Mouse (Mus musculus) heart, embryonic 12.5 days (tissue): Measurements from ENCODE around the gene Elovl6. TPM values are rescaled to one million over a fixed set of nuclear protein-coding genes. Genes with fewer than 3 reads are reported as not detected.

Source experiments
- ATAC-seq: fragments of 200-750 bp; cut with Nextera tagmentation; 2 replicates; pipeline ENCODE4 v1.8.0; 2017; ENCODE audit warnings: moderate TSS enrichment, moderate library complexity; ENCODE audit not compliant: insufficient number of reproducible peaks, low FRiP score
- H3K27ac ChIP-seq: fragments of 300-500 bp; sonication (generic); 2 replicates; pipeline ENCODE4 v1.5.1; 2016; ENCODE audit warnings: mild to moderate bottlenecking, moderate library complexity; ENCODE audit not compliant: poor library complexity, severe bottlenecking
- H3K27me3 ChIP-seq: fragments of 300-500 bp; sonication (generic); replicated peaks from 2 replicates; pipeline ENCODE4 v1.6.1; 2016; ENCODE audit warnings: mild to moderate bottlenecking, moderate library complexity
- H3K36me3 ChIP-seq: fragments of 300-500 bp; sonication (generic); 2 replicates; pipeline ENCODE4 v1.6.1; 2016; ENCODE audit warnings: mild to moderate bottlenecking, moderate library complexity
- H3K4me1 ChIP-seq: fragments of 300-500 bp; sonication (generic); replicated peaks from 2 replicates; pipeline ENCODE4 v1.6.1; 2016; ENCODE audit warnings: mild to moderate bottlenecking
- H3K4me2 ChIP-seq: fragments of 300-500 bp; sonication (generic); 2 replicates; pipeline ENCODE4 v1.6.1; 2016; ENCODE audit warnings: mild to moderate bottlenecking, moderate library complexity
- H3K4me3 ChIP-seq: fragments of 300-500 bp; sonication (generic); 2 replicates; pipeline ENCODE4 v1.5.1; 2016; ENCODE audit warnings: mild to moderate bottlenecking
- H3K9ac ChIP-seq: fragments of 300-500 bp; sonication (generic); 2 replicates; pipeline ENCODE4 v1.6.1; 2016; ENCODE audit warnings: mild to moderate bottlenecking, moderate library complexity
- H3K9me3 ChIP-seq: fragments of 300-500 bp; sonication (generic); replicated peaks from 2 replicates; pipeline ENCODE4 v1.6.1; 2016; ENCODE audit warnings: mild to moderate bottlenecking, moderate library complexity
- WGBS: fragments of 180-500 bp; shearing (Covaris S2); methylation state at CpG from one replicate; pipeline ENCODE4 v1.1.7; 2016; 5-methylcytosine and 5-hydroxymethylcytosine counted together
- polyA plus RNA-seq: library from polyadenylated mRNA; unstranded; fragments of >200 nt; fragmentation: Nextera tagmentation; extraction: Ambion mirVana; gene quantifications from 2 replicates; pipeline ENCODE4 v1.2.1, GENCODE M21; 2016

Gene Elovl6
- polyA plus RNA-seq, 1 experiment from 2014 or later, result 18.5 TPM

- no peak overlapping the region for H3K27ac ChIP-seq
- H3K4me3 ChIP-seq, result no peak overlapping the region
- no peaks in the 10 kb centered on the region for H3K36me3 ChIP-seq
- no peaks in the 10 kb centered on the region for H3K4me1 ChIP-seq
- WGBS, result 70% methylated on average over 10 of the region's 10 CpGs
- no peak overlapping the region for H3K4me2 ChIP-seq
- no peaks in the 10 kb centered on the region for H3K27me3 ChIP-seq
- no peak overlapping the region for H3K9ac ChIP-seq
- H3K9me3 ChIP-seq, result no peaks in the 10 kb centered on the region
- no peak for ATAC-seq
Observed at GRCm38 (mm10) chr3:129523456-129524143, 8.6 kb upstream of the Elovl6 start.

DNA sequence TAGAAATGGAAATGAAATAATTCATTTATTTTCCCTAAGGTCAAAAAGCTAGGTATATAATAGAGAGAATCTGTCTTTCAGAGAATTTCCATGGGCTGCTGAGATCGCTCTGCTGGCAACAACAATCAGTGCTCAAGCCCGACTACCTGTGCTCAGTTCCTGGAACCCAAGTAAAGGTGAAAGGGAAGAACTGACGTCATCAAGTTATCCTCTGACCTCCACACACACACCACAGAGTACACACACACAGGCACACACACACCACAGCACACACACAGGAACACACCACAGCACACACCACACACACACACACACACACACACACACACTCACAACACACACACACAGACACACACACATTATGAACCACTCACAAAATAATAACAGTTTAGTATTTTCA lies 5.1 kb upstream of the Elovl6 start:
- WGBS, result 75% methylated on average over 3 of the region's 3 CpGs
- Histone ChIP-seq H3K9me3 (no peaks in the 10 kb centered on the region), H3K27ac (no peak overlapping the region), H3K27me3 (no peaks in the 10 kb centered on the region), H3K9ac (no peak overlapping the region), H3K4me2 (no peak overlapping the region), H3K36me3 (no peaks in the 10 kb centered on the region), H3K4me3 (no peak overlapping the region), H3K4me1 (peaks cover 5% of the 10 kb centered on the region; the same call in 1 of the 2 replicates)
- no peak for ATAC-seq

DNA sequence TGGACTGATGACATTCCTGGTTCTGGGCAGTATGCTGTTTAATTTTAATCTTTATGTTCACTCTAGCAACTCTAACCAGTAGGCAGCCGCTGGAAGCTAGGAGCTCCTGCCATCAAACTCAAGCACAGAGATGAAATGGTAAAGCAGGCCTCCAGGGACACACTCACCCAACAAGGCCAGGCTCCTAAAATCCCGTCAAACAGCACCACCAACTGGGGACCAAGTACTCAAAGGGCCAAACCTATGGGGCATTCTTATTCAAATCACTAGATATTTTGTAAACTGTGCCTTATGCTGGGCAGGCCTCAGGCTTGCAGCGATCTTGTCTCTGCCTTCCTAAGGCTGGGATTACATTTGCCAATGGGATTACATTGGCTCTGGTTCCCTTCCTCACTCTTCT lies 2.8 kb upstream of the Elovl6 start:
- H3K4me2 ChIP-seq, result no peak overlapping the region
- H3K27ac ChIP-seq, result no peak overlapping the region
- ATAC-seq, result no peak
- H3K27me3 ChIP-seq, result no peaks in the 10 kb centered on the region
- H3K4me1 ChIP-seq, result peaks cover 6% of the 10 kb centered on the region
- H3K36me3 ChIP-seq, result no peaks in the 10 kb centered on the region
- no peaks in the 10 kb centered on the region for H3K9me3 ChIP-seq
- H3K9ac ChIP-seq, result no peak overlapping the region
- WGBS, result 65% methylated on average over 3 of the region's 3 CpGs
- H3K4me3 ChIP-seq, result no peak overlapping the region

DNA sequence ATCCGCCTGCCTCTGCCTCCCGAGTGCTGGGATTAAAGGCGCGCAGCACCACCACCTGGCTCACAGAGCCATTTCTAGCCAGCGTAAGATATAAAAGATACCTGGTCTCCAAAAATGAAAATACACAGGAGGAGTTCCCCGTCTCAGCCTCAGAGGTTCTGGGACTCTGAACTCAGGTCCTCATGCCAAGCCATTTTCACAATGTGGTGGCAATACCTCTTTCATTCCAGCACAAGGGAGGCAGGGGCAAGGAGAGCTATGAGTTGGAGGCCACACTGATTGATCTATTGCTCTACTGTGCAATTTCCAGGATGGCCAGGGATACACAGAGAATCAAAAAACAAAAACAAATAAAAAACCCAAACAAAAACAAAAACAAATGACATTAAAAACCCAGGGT lies 1.7 kb upstream of the Elovl6 start:
- 95% methylated on average over 6 of the region's 6 CpGs for WGBS
- no peak for ATAC-seq

GRCm38 (mm10) chr3:129532865-129533742 lies 949 bp downstream of the Elovl6 start:
- Histone ChIP-seq H3K36me3 (no peaks in the 10 kb centered on the region), H3K27ac (peak overlapping the region; percentile 96), H3K9ac (peak overlapping the region; percentile 98), H3K27me3 (no peaks in the 10 kb centered on the region), H3K4me1 (peaks cover 25% of the 10 kb centered on the region), H3K4me3 (peak overlapping the region; percentile 88), H3K4me2 (peak overlapping the region; percentile 90), H3K9me3 (no peaks in the 10 kb centered on the region)
- WGBS, result under 1% methylated on average over 40 of the region's 40 CpGs
- ATAC-seq, result peak; percentile 12; the same call in 1 of the 2 replicates

More for the DNA sequence above, 1.7 kb upstream of the Elovl6 start:
- Histone ChIP-seq H3K36me3 (no peaks in the 10 kb centered on the region), H3K27ac (no peak overlapping the region), H3K9ac (no peak overlapping the region), H3K27me3 (no peaks in the 10 kb centered on the region), H3K4me2 (no peak overlapping the region), H3K9me3 (no peaks in the 10 kb centered on the region), H3K4me3 (no peak overlapping the region), H3K4me1 (peaks cover 15% of the 10 kb centered on the region)

GRCm38 (mm10) chr3:129533743-129534530 lies 1.8 kb downstream of the Elovl6 start:
- no peaks in the 10 kb centered on the region for H3K36me3 ChIP-seq
- H3K9me3 ChIP-seq, result no peaks in the 10 kb centered on the region
- whole genome bisulfite sequencing, result under 1% methylated on average over 71 of the region's 74 CpGs
- H3K4me1 ChIP-seq, result peaks cover 25% of the 10 kb centered on the region
- ATAC-seq, result peak; percentile 49
- peak overlapping the region; percentile 96 for H3K27ac ChIP-seq
- no peaks in the 10 kb centered on the region for H3K27me3 ChIP-seq
- peak overlapping the region; percentile 88 for H3K4me3 ChIP-seq
- H3K4me2 ChIP-seq, result peak overlapping the region; percentile 90
- H3K9ac ChIP-seq, result peak overlapping the region; percentile 98

- Histone ChIP-seq H3K27ac (peak overlapping the region; percentile 95), H3K9ac (peak overlapping the region; percentile 71; the same call in 1 of the 2 replicates), H3K9me3 (no peaks in the 10 kb centered on the region), H3K36me3 (no peaks in the 10 kb centered on the region), H3K4me1 (peaks cover 25% of the 10 kb centered on the region), H3K27me3 (no peaks in the 10 kb centered on the region), H3K4me3 (peak overlapping the region; percentile 34; the same call in 1 of the 2 replicates), H3K4me2 (peak overlapping the region; percentile 65)
- ATAC-seq, result no peak
- WGBS, result 32% methylated on average over 6 of the region's 6 CpGs
Observed at GRCm38 (mm10) chr3:129535444-129535843, 3.3 kb downstream of the Elovl6 start.

DNA sequence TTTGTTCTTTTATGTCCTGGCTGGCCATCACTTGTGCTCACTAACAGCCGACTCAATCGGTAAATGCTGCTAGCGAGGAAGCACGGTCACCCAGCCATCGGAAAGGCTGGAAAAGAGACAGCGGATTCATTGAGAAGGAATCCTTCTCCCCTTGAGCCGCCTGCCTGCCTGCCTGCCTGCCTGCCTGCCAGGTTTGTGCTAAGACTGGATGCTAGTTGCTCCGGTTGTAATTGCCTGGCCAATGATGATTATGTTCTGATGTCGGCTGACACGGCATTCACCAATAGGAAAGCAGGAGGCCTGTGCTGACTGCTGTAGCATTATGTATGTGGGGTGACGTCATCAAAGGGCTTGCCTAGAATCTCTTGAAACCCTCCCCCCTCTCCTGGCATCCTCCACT lies 4.0 kb downstream of the Elovl6 start:
- peak overlapping the region; percentile 34 for H3K4me3 ChIP-seq
- peak overlapping the region; percentile 95 for H3K27ac ChIP-seq
- no peaks in the 10 kb centered on the region for H3K9me3 ChIP-seq
- H3K4me2 ChIP-seq, result peak overlapping the region; percentile 65
- H3K27me3 ChIP-seq, result no peaks in the 10 kb centered on the region
- peak; percentile 93 for ATAC-seq
- WGBS, result 0% methylated on average over 11 of the region's 11 CpGs
- H3K4me1 ChIP-seq, result peaks cover 25% of the 10 kb centered on the region
- H3K9ac ChIP-seq, result peak overlapping the region; percentile 71
- no peaks in the 10 kb centered on the region for H3K36me3 ChIP-seq

GRCm38 (mm10) chr3:129537954-129538353 lies 5.8 kb downstream of the Elovl6 start:
- Histone ChIP-seq H3K4me2 (no peak overlapping the region), H3K36me3 (peaks cover 16% of the 10 kb centered on the region), H3K4me3 (no peak overlapping the region), H3K27me3 (no peaks in the 10 kb centered on the region), H3K9ac (no peak overlapping the region), H3K4me1 (peaks cover 19% of the 10 kb centered on the region), H3K27ac (no peak overlapping the region), H3K9me3 (no peaks in the 10 kb centered on the region)
- WGBS, result 84% methylated on average over 5 of the region's 5 CpGs
- ATAC-seq, result no peak

DNA sequence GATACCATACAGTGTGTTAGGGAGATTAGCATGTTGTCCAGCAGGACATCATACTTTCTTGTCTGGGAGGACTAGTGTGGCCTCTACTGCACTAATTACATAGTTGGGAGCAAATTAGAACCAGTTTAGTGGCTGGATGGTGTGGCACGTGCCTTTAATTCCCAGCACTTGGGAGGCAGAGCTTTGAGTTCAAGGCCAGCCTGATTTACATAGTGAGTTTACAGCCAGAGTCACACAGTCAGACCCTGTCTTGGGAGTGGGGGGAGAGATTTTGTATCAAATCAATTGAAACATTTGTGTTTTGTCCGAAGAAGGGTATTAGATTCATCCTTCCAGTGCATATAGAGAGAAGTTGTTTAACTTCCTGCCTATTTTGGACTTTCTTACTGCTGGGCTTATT lies 8.7 kb downstream of the Elovl6 start:
- 92% methylated on average over 2 of the region's 2 CpGs for WGBS
- Histone ChIP-seq H3K4me2 (no peak overlapping the region), H3K36me3 (peaks cover 30% of the 10 kb centered on the region), H3K4me3 (no peak overlapping the region), H3K9me3 (no peaks in the 10 kb centered on the region), H3K4me1 (peaks cover 6% of the 10 kb centered on the region), H3K9ac (no peak overlapping the region), H3K27me3 (no peaks in the 10 kb centered on the region), H3K27ac (no peak overlapping the region)
- ATAC-seq, result no peak

- no peak for ATAC-seq
- Histone ChIP-seq H3K4me3 (no peak overlapping the region), H3K27ac (no peak overlapping the region), H3K36me3 (peaks cover 30% of the 10 kb centered on the region), H3K9ac (no peak overlapping the region), H3K4me1 (peaks cover 6% of the 10 kb centered on the region), H3K4me2 (no peak overlapping the region), H3K27me3 (no peaks in the 10 kb centered on the region), H3K9me3 (no peaks in the 10 kb centered on the region)
- WGBS, result 94% methylated on average over 11 of the region's 11 CpGs
Observed at GRCm38 (mm10) chr3:129541456-129541855, 9.3 kb downstream of the Elovl6 start.
